Mouse (Mus musculus) liver, embryonic 16.5 days (tissue): ENCODE results near the gene Emg1. TPM values are rescaled to one million over a fixed set of nuclear protein-coding genes. Genes with fewer than 3 reads are reported as not detected.

Experiments
- ATAC-seq: fragments of 200-750 bp; cut with Nextera tagmentation; 2 replicates; pipeline ENCODE4 v1.8.0; 2017; ENCODE audit warnings: low read depth, mild to moderate bottlenecking, moderate number of reproducible peaks, moderate library complexity
- H3K27ac ChIP-seq: fragments of 300-500 bp; sonication (generic); 2 replicates; pipeline ENCODE4 v1.5.1; 2014; ENCODE audit warnings: mild to moderate bottlenecking, low read length
- H3K27me3 ChIP-seq: fragments of 300-500 bp; sonication (generic); 2 replicates; pipeline ENCODE4 v1.6.1; 2014; ENCODE audit warnings: low read depth, low read length, mixed read lengths; ENCODE audit not compliant: control insufficient read depth, insufficient read depth
- H3K36me3 ChIP-seq: fragments of 300-500 bp; sonication (generic); 2 replicates; pipeline ENCODE4 v1.6.1; 2014; ENCODE audit warnings: mild to moderate bottlenecking; ENCODE audit not compliant: control insufficient read depth, insufficient read depth
- H3K4me1 ChIP-seq: fragments of 300-500 bp; sonication (generic); 2 replicates; pipeline ENCODE4 v1.6.1; 2014; ENCODE audit warnings: low read depth, low read length, mixed read lengths; ENCODE audit not compliant: control insufficient read depth
- H3K4me2 ChIP-seq: fragments of 300-500 bp; sonication (generic); 2 replicates; pipeline ENCODE4 v1.6.1; 2014; ENCODE audit warnings: low read depth, low read length, mixed read lengths
- H3K4me3 ChIP-seq: fragments of 300-500 bp; sonication (generic); 2 replicates; pipeline ENCODE4 v1.5.1; 2014; ENCODE audit warnings: low read depth, mild to moderate bottlenecking, low read length
- H3K9ac ChIP-seq: fragments of 300-500 bp; sonication (generic); 2 replicates; pipeline ENCODE4 v1.6.1; 2014; ENCODE audit warnings: low read depth, low read length
- H3K9me3 ChIP-seq: fragments of 300-500 bp; sonication (generic); replicated peaks from 2 replicates; pipeline ENCODE4 v1.6.1; 2016; ENCODE audit warnings: low read length; ENCODE audit not compliant: control insufficient read depth
- WGBS: fragments of 180-500 bp; shearing (Covaris S2); extraction: QIAGEN DNeasy Blood & Tissue Kit; methylation state at CpG from one replicate; pipeline ENCODE4 v1.1.7; 2014; ENCODE audit not compliant: insufficient replicate concordance; 5-methylcytosine and 5-hydroxymethylcytosine counted together
- polyA plus RNA-seq: library from polyadenylated mRNA; unstranded; fragments of >200 nt; fragmentation: Nextera tagmentation; extraction: Ambion mirVana; gene quantifications from 2 replicates; pipeline ENCODE4 v1.2.1, GENCODE M21; 2015

Gene Emg1
- polyA plus RNA-seq, 1 experiment from 2014 or later = 105 TPM

DNA sequence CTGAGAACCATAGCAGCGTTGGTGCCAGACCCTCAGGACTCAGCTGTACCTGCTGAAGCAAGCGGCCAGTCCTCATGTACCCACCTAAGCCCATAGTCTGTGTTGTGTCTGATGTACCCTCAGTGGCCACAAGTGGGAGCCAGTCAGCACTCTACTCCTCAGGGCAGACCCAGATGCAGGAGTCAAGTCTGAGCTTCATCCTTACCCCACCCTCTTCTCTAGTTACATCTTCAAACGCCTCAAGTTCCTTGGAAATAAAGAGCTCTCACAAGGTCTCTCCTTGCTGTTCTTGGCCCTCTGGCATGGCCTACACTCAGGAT lies 9.2 kb downstream of the Emg1 start:
- peaks cover 71% of the 10 kb centered on the region for H3K36me3 ChIP-seq
- H3K4me3 ChIP-seq = no peak overlapping the region
- 54% methylated on average over 3 of the region's 3 CpGs for WGBS
- ATAC-seq = peak; percentile 44; the same call in 1 of the 2 replicates
- no peak overlapping the region for H3K27ac ChIP-seq
- H3K9me3 ChIP-seq = no peaks in the 10 kb centered on the region
- H3K4me2 ChIP-seq = no peak overlapping the region
- no peak overlapping the region for H3K9ac ChIP-seq
- H3K27me3 ChIP-seq = no peaks in the 10 kb centered on the region
- H3K4me1 ChIP-seq = no peaks in the 10 kb centered on the region; the same call in 1 of the 2 replicates

- no peak overlapping the region for H3K4me2 ChIP-seq
- H3K4me1 ChIP-seq = no peaks in the 10 kb centered on the region; the same call in 1 of the 2 replicates
- H3K27ac ChIP-seq = no peak overlapping the region
- WGBS = 81% methylated on average over 17 of the region's 17 CpGs
- no peak overlapping the region for H3K4me3 ChIP-seq
- no peaks in the 10 kb centered on the region for H3K27me3 ChIP-seq
- H3K36me3 ChIP-seq = peaks cover 66% of the 10 kb centered on the region
- no peaks in the 10 kb centered on the region for H3K9me3 ChIP-seq
- peak; percentile 4; the same call in 1 of the 2 replicates for ATAC-seq
- no peak overlapping the region for H3K9ac ChIP-seq
Observed at GRCm38 (mm10) chr6:124702102-124702783, 9.7 kb downstream of the Emg1 start.

GRCm38 (mm10) chr6:124701338-124701737 lies 10.6 kb downstream of the Emg1 start:
- no peak for ATAC-seq
- Histone ChIP-seq H3K4me1 (no peaks in the 10 kb centered on the region; the same call in 1 of the 2 replicates), H3K9me3 (no peaks in the 10 kb centered on the region), H3K4me2 (no peak overlapping the region), H3K27me3 (no peaks in the 10 kb centered on the region), H3K27ac (no peak overlapping the region), H3K9ac (no peak overlapping the region), H3K4me3 (no peak overlapping the region), H3K36me3 (peaks cover 65% of the 10 kb centered on the region)
- 80% methylated on average over 8 of the region's 8 CpGs for WGBS

- Histone ChIP-seq H3K4me3 (no peak overlapping the region), H3K27ac (peak overlapping the region; percentile 12; the same call in 1 of the 2 replicates), H3K4me2 (no peak overlapping the region), H3K9me3 (no peaks in the 10 kb centered on the region), H3K9ac (no peak overlapping the region), H3K4me1 (no peaks in the 10 kb centered on the region; the same call in 1 of the 2 replicates), H3K27me3 (no peaks in the 10 kb centered on the region), H3K36me3 (peaks cover 58% of the 10 kb centered on the region)
- WGBS = 77% methylated on average over 11 of the region's 11 CpGs
- ATAC-seq = peak; percentile 52
Observed at GRCm38 (mm10) chr6:124699962-124700610, 11.9 kb downstream of the Emg1 start.

- Histone ChIP-seq H3K4me2 (no peak overlapping the region), H3K27me3 (no peaks in the 10 kb centered on the region), H3K4me3 (no peak overlapping the region), H3K4me1 (peaks cover 3% of the 10 kb centered on the region), H3K9ac (no peak overlapping the region), H3K27ac (no peak overlapping the region), H3K9me3 (no peaks in the 10 kb centered on the region), H3K36me3 (peaks cover 51% of the 10 kb centered on the region)
- 81% methylated on average over 4 of the region's 4 CpGs for WGBS
- no peak for ATAC-seq
Observed at GRCm38 (mm10) chr6:124699366-124699765, 12.6 kb downstream of the Emg1 start.

GRCm38 (mm10) chr6:124698751-124699150 lies 13.2 kb downstream of the Emg1 start:
- H3K36me3 ChIP-seq = peaks cover 46% of the 10 kb centered on the region

DNA sequence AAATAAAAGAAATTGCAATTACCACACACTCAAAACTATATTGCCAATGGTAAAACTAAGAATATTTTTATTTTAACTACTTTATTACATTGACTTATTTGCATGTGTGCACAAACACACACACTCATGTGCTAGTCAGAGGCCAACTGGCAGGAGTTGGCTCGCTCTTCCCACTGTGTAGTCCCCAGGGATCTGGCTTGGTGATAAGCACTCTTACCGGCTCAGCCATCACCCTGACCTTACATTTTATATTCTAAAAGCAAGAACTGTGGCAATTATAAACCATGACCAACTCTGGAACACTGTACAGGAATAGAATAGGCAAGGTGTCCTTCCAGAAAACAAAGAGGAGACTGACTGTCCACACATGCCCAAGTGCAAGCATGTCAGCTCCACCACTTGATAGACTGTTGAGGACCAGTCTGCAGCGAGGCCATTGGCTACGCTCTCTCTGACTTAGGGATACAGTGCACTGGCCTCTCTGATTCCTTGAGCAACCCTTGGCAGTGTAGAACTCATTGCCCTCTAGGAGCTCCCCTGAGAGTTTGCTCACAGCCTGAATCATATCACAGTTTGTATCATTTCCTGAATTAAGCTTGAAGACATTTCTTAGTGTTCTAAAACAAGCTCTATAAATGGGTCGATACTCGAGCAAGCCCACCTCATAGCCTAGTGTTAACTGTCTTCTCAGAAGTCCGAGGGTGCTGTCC lies 15.4 kb downstream of the Emg1 start:
- WGBS = 81% methylated on average over 7 of the region's 7 CpGs
- Histone ChIP-seq H3K27ac (no peak overlapping the region), H3K9me3 (no peaks in the 10 kb centered on the region), H3K4me1 (peaks cover 11% of the 10 kb centered on the region), H3K9ac (no peak overlapping the region), H3K36me3 (peaks cover 26% of the 10 kb centered on the region), H3K4me3 (no peak overlapping the region), H3K4me2 (no peak overlapping the region), H3K27me3 (no peaks in the 10 kb centered on the region)
- no peak for ATAC-seq

More at GRCm38 (mm10) chr6:124698751-124699150, 13.2 kb downstream of the Emg1 start:
- H3K27ac ChIP-seq = no peak overlapping the region
- no peak for ATAC-seq
- no peak overlapping the region for H3K4me3 ChIP-seq
- H3K27me3 ChIP-seq = no peaks in the 10 kb centered on the region
- H3K4me2 ChIP-seq = no peak overlapping the region
- H3K4me1 ChIP-seq = peaks cover 4% of the 10 kb centered on the region
- H3K9ac ChIP-seq = no peak overlapping the region
- WGBS = 69% methylated on average over 6 of the region's 6 CpGs
- no peaks in the 10 kb centered on the region for H3K9me3 ChIP-seq

DNA sequence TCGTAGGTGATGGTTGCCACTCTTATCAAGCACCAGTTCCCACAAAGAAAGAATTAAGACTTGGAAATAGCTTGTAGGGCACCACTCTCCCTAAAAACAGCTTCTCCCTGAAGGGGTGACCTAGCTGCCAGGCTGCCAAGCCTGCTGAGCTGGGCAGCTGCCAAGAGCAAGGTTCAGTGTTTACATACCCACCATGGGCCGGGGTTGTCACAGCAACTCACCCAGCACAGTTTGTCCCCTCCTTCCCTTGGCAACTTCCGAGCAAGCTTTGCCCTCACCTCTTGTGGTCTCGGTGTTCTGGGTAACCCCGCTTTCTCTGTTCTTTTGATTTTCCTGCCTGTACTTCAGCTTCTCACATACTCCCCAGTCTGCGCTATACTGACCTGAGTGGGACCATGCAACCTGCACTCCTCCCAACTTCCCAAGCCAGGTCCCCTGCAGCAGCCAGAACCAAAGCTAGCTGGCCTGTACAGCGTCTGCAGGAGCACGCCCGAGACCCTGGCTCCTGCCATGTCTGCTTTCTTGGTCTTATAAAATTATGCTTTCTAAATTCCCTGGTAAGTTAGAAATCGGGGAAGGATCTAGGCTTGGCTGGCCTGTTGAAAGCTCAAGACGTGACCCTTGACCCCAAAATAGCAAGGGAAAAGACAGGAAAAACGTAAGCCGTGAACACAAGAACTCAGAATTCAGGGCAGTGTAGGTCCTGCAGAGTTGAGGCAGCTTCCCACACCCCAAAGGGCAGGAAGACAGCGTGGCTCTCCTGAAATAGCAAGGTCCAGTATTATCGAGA lies 17.6 kb downstream of the Emg1 start:
- WGBS = 77% methylated on average over 15 of the region's 15 CpGs
- Histone ChIP-seq H3K9me3 (no peaks in the 10 kb centered on the region), H3K9ac (no peak overlapping the region), H3K27me3 (no peaks in the 10 kb centered on the region), H3K4me3 (no peak overlapping the region), H3K27ac (no peak overlapping the region), H3K36me3 (peaks cover 9% of the 10 kb centered on the region), H3K4me2 (no peak overlapping the region), H3K4me1 (peaks cover 13% of the 10 kb centered on the region)
- peak; percentile 40; the same call in 1 of the 2 replicates for ATAC-seq
